In genomic region chr11:69410045-69410309, GRCm38 (mm10) we compare ENCODE assay signal across 8 mouse cellular contexts. TPM values are rescaled to one million over a fixed set of nuclear protein-coding genes. Genes with fewer than 3 reads are reported as not detected.
A peak's percentile ranks its signal among the peaks of the same experiment; 100 is the strongest.
DNase-seq lines count a peak whose midpoint lies in the region; ATAC-seq lines count a peak whose summit lies in the region.

No protein-coding gene starts in this region.

- WGBS in lung, embryonic 15.5 days, result 2% methylated on average over 18 of the region's 18 CpGs
- 0% methylated on average over 18 of the region's 18 CpGs for WGBS in forebrain, embryonic 10.5 days
- under 1% methylated on average over 18 of the region's 18 CpGs for WGBS in limb, embryonic 11.5 days
- WGBS in neural tube, embryonic 14.5 days, result 0% methylated on average over 18 of the region's 18 CpGs

- H3K4me3 ChIP-seq in lung, embryonic 15.5 days, result peak overlapping the region; percentile 63
- H3K4me3 ChIP-seq in forebrain, embryonic 10.5 days, result peak overlapping the region; percentile 79
- peak overlapping the region; percentile 86 for H3K4me3 ChIP-seq in limb, embryonic 11.5 days (ENCODE audit: low read depth, low read length)
- peak overlapping the region; percentile 83 for H3K4me3 ChIP-seq in neural tube, embryonic 14.5 days (ENCODE audit: low read depth, low read length)

- no peak for ATAC-seq in lung, embryonic 15.5 days (ENCODE audit: borderline replicate concordance, extremely low read depth, low FRiP score, low TSS enrichment)
- ATAC-seq in limb, embryonic 11.5 days (ENCODE audit: insufficient number of reproducible peaks, low FRiP score, low TSS enrichment, low read depth), result no peak
- no peak for ATAC-seq in neural tube, embryonic 14.5 days (ENCODE audit: low read depth)

- peak overlapping the region; percentile 81 for H3K9ac ChIP-seq in lung, embryonic 15.5 days
- H3K9ac ChIP-seq in limb, embryonic 11.5 days (ENCODE audit: low read length), result peak overlapping the region; percentile 89
- peak overlapping the region; percentile 87 for H3K9ac ChIP-seq in neural tube, embryonic 14.5 days (replicated peaks; ENCODE audit: low read depth, low read length)

- no peak for DNase-seq in lung, postnatal 25 days (ENCODE audit: low spot score)
- DNase-seq in forebrain, embryonic 10.5 days (ENCODE audit: extremely low spot score, low spot score), result no peak
- DNase-seq in limb, embryonic 11.5 days (ENCODE audit: low spot score), result no peak
- DNase-seq in urinary bladder, postnatal 10 days (ENCODE audit: low spot score), result no peak
- DNase-seq in thymus, postnatal 14 days, result no peak
- no peak for DNase-seq in spleen, postnatal 10 days (ENCODE audit: low spot score in 2 of 2)

- no peaks in the 10 kb centered on the region for H3K9me3 ChIP-seq in lung, embryonic 15.5 days
- no peaks in the 10 kb centered on the region for H3K9me3 ChIP-seq in forebrain, embryonic 10.5 days
- H3K9me3 ChIP-seq in limb, embryonic 11.5 days (ENCODE audit: control insufficient read depth, low read length), result no peaks in the 10 kb centered on the region
- no peaks in the 10 kb centered on the region for H3K9me3 ChIP-seq in neural tube, embryonic 14.5 days (ENCODE audit: control insufficient read depth, low read length)

- peaks cover 30% of the 10 kb centered on the region for H3K36me3 ChIP-seq in lung, embryonic 15.5 days
- H3K36me3 ChIP-seq in forebrain, embryonic 10.5 days (replicated peaks), result peaks cover 61% of the 10 kb centered on the region
- peaks cover 23% of the 10 kb centered on the region for H3K36me3 ChIP-seq in limb, embryonic 11.5 days (ENCODE audit: control insufficient read depth, insufficient read depth, low read length)
- H3K36me3 ChIP-seq in neural tube, embryonic 14.5 days (ENCODE audit: control insufficient read depth, insufficient read depth, low read length), result peaks cover 38% of the 10 kb centered on the region

- H3K27me3 ChIP-seq in lung, embryonic 15.5 days, result no peaks in the 10 kb centered on the region
- no peaks in the 10 kb centered on the region for H3K27me3 ChIP-seq in forebrain, embryonic 10.5 days (ENCODE audit: poor library complexity, severe bottlenecking)
- no peaks in the 10 kb centered on the region for H3K27me3 ChIP-seq in limb, embryonic 11.5 days (ENCODE audit: control insufficient read depth, insufficient read depth, low read length)
- H3K27me3 ChIP-seq in neural tube, embryonic 14.5 days (ENCODE audit: control insufficient read depth, insufficient read depth, low read length), result no peaks in the 10 kb centered on the region

- peak overlapping the region; percentile 99 for H3K27ac ChIP-seq in lung, embryonic 15.5 days
- peak overlapping the region; percentile 99 for H3K27ac ChIP-seq in forebrain, embryonic 10.5 days
- H3K27ac ChIP-seq in limb, embryonic 11.5 days (replicated peaks; ENCODE audit: low read depth, low read length), result peak overlapping the region; percentile 75
- peak overlapping the region; percentile 91 for H3K27ac ChIP-seq in neural tube, embryonic 14.5 days (ENCODE audit: low read depth, low read length)

- H3K4me2 ChIP-seq in lung, embryonic 15.5 days, result peak overlapping the region; percentile 99
- peak overlapping the region; percentile 98 for H3K4me2 ChIP-seq in limb, embryonic 11.5 days (ENCODE audit: low read depth, severe bottlenecking)
- H3K4me2 ChIP-seq in neural tube, embryonic 14.5 days (ENCODE audit: low read depth, low read length), result peak overlapping the region; percentile 99

- H3K4me1 ChIP-seq in lung, embryonic 15.5 days, result peaks cover 49% of the 10 kb centered on the region
- H3K4me1 ChIP-seq in forebrain, embryonic 10.5 days, result peaks cover 82% of the 10 kb centered on the region
- H3K4me1 ChIP-seq in limb, embryonic 11.5 days (ENCODE audit: control insufficient read depth, insufficient read depth, low read length), result peaks cover 41% of the 10 kb centered on the region
- peaks cover 43% of the 10 kb centered on the region for H3K4me1 ChIP-seq in neural tube, embryonic 14.5 days (ENCODE audit: control insufficient read depth, insufficient read depth, low read length)

RNA-seq across cellular contexts. Expression of gene Kdm6b, which starts 3.5 kb away (rescaled TPM):
- 22.7 and 23.4 TPM in 2 replicates for polyA plus RNA-seq in lung, embryonic 15.5 days (2015; fragmentation: Nextera tagmentation; extraction: Ambion mirVana)
- 31.7 TPM in 2 replicates for polyA plus RNA-seq in forebrain, embryonic 10.5 days (2016; fragmentation: Nextera tagmentation; extraction: Ambion mirVana)
- polyA plus RNA-seq in limb, embryonic 11.5 days (2014; fragmentation: Nextera tagmentation; extraction: Ambion mirVana), result 42.4 and 44.5 TPM in 2 replicates
- 36.1 and 37.5 TPM in 2 replicates for polyA plus RNA-seq in neural tube, embryonic 14.5 days (2014; fragmentation: Nextera tagmentation; extraction: Ambion mirVana)

RNA-seq across cellular contexts. Expression of gene Tmem88, which starts 11.9 kb away (rescaled TPM):
- polyA plus RNA-seq in lung, embryonic 15.5 days (2015; fragmentation: Nextera tagmentation; extraction: Ambion mirVana), result 46.7 and 49.8 TPM in 2 replicates
- polyA plus RNA-seq in forebrain, embryonic 10.5 days (2016; fragmentation: Nextera tagmentation; extraction: Ambion mirVana), result 23.3 and 23.4 TPM in 2 replicates
- 22.7 and 23.6 TPM in 2 replicates for polyA plus RNA-seq in limb, embryonic 11.5 days (2014; fragmentation: Nextera tagmentation; extraction: Ambion mirVana)
- polyA plus RNA-seq in neural tube, embryonic 14.5 days (2014; fragmentation: Nextera tagmentation; extraction: Ambion mirVana), result 2.3 and 5.3 TPM in 2 replicates

RNA-seq across cellular contexts. Expression of gene Cyb5d1, which starts 14.5 kb away (rescaled TPM):
- polyA plus RNA-seq in lung, embryonic 15.5 days (2015; fragmentation: Nextera tagmentation; extraction: Ambion mirVana), result 28.4 and 31.5 TPM in 2 replicates
- 47.3 and 54.6 TPM in 2 replicates for polyA plus RNA-seq in forebrain, embryonic 10.5 days (2016; fragmentation: Nextera tagmentation; extraction: Ambion mirVana)
- polyA plus RNA-seq in limb, embryonic 11.5 days (2014; fragmentation: Nextera tagmentation; extraction: Ambion mirVana), result 29.2 and 37.0 TPM in 2 replicates
- polyA plus RNA-seq in neural tube, embryonic 14.5 days (2014; fragmentation: Nextera tagmentation; extraction: Ambion mirVana), result 21.3 and 29.9 TPM in 2 replicates

RNA-seq across cellular contexts. Expression of gene Naa38, which starts 14.7 kb away (rescaled TPM):
- 151 and 168 TPM in 2 replicates for polyA plus RNA-seq in lung, embryonic 15.5 days (2015; fragmentation: Nextera tagmentation; extraction: Ambion mirVana)
- 131 and 136 TPM in 2 replicates for polyA plus RNA-seq in forebrain, embryonic 10.5 days (2016; fragmentation: Nextera tagmentation; extraction: Ambion mirVana)
- 129 and 141 TPM in 2 replicates for polyA plus RNA-seq in limb, embryonic 11.5 days (2014; fragmentation: Nextera tagmentation; extraction: Ambion mirVana)
- 112 and 132 TPM in 2 replicates for polyA plus RNA-seq in neural tube, embryonic 14.5 days (2014; fragmentation: Nextera tagmentation; extraction: Ambion mirVana)

RNA-seq across cellular contexts. Expression of gene Chd3, which starts 40.8 kb away (rescaled TPM):
- 56.7 and 59.4 TPM in 2 replicates for polyA plus RNA-seq in lung, embryonic 15.5 days (2015; fragmentation: Nextera tagmentation; extraction: Ambion mirVana)
- 40.7 and 44.9 TPM in 2 replicates for polyA plus RNA-seq in forebrain, embryonic 10.5 days (2016; fragmentation: Nextera tagmentation; extraction: Ambion mirVana)
- polyA plus RNA-seq in limb, embryonic 11.5 days (2014; fragmentation: Nextera tagmentation; extraction: Ambion mirVana), result 58.6 and 68.0 TPM in 2 replicates
- polyA plus RNA-seq in neural tube, embryonic 14.5 days (2014; fragmentation: Nextera tagmentation; extraction: Ambion mirVana), result 86.0 and 89.6 TPM in 2 replicates
